Mouse (Mus musculus): ENCODE results near the gene 4930432K21Rik. TPM values are rescaled to one million over a fixed set of nuclear protein-coding genes. Genes with fewer than 3 reads are reported as not detected.

Gene 4930432K21Rik
- total RNA-seq, 2 experiments from 2014 or later = 0.28 TPM; not detected in 1

GRCm38 (mm10) chr8:84144636-84145245, 3.1 kb upstream of the 4930432K21Rik start:
- no peak for DNase-seq
- intact Hi-C loops (cut with DNase I) = no loop called here

GRCm38 (mm10) chr8:84147324-84147766, 480 bp upstream of the 4930432K21Rik start:
- intact Hi-C loops (cut with DNase I) = no loop called here
- DNase-seq = no peak

GRCm38 (mm10) chr8:84148531-84148850, 666 bp downstream of the 4930432K21Rik start:
- no peak for DNase-seq
- intact Hi-C loops (cut with DNase I) = no loop called here

- DNase-seq = no peak
- intact Hi-C loops (cut with DNase I) = no loop called here
These were observed 1.4 kb downstream of the 4930432K21Rik start for GRCm38 (mm10) chr8:84149181-84149580.

GRCm38 (mm10) chr8:84157620-84158019, 9.8 kb downstream of the 4930432K21Rik start:
- intact Hi-C loops (cut with DNase I) = no loop called here
- no peak for DNase-seq

GRCm38 (mm10) chr8:84167696-84168095, 19.9 kb downstream of the 4930432K21Rik start:
- DNase-seq = no peak
- intact Hi-C loops (cut with DNase I) = no loop called here

GRCm38 (mm10) chr8:84170096-84170495, 22.3 kb downstream of the 4930432K21Rik start:
- intact Hi-C loops (cut with DNase I) = no loop called here

GRCm38 (mm10) chr8:84173861-84174260, 26.0 kb downstream of the 4930432K21Rik start:
- intact Hi-C loops (cut with DNase I) = loop anchor here (1.0 kb wide), 1 partner anchor 24 kb away; no protein-coding TSS in a partner anchor

More at GRCm38 (mm10) chr8:84170096-84170495, 22.3 kb downstream of the 4930432K21Rik start:
- DNase-seq = no peak

GRCm38 (mm10) chr8:84176560-84176959, 28.7 kb downstream of the 4930432K21Rik start:
- DNase-seq = no peak
- intact Hi-C loops (cut with DNase I) = no loop called here

More at GRCm38 (mm10) chr8:84173861-84174260, 26.0 kb downstream of the 4930432K21Rik start:
- DNase-seq = no peak

GRCm38 (mm10) chr8:84177405-84177804, 29.6 kb downstream of the 4930432K21Rik start:
- no peak for DNase-seq
- intact Hi-C loops (cut with DNase I) = no loop called here

- intact Hi-C loops (cut with DNase I) = no loop called here
- no peak for DNase-seq
These were observed 30.8 kb downstream of the 4930432K21Rik start for GRCm38 (mm10) chr8:84178592-84178991.

- DNase-seq = no peak
- intact Hi-C loops (cut with DNase I) = loop anchor here (5.0 kb wide), 1 partner anchor 138 kb away; the partner anchor contains the start of genes Il27ra and Rln3
These were observed 32.1 kb downstream of the 4930432K21Rik start for GRCm38 (mm10) chr8:84179946-84180345.

- no peak for DNase-seq
- intact Hi-C loops (cut with DNase I) = loop anchor here (5.0 kb wide), 1 partner anchor 138 kb away; the partner anchor contains the start of genes Il27ra and Rln3
These were observed 32.8 kb downstream of the 4930432K21Rik start for GRCm38 (mm10) chr8:84180530-84181190.

- intact Hi-C loops (cut with DNase I) = loop anchor here (5.0 kb wide), 1 partner anchor 141 kb away; the partner anchor contains the start of genes Il27ra and Rln3
- DNase-seq = no peak
These were observed 35.0 kb downstream of the 4930432K21Rik start for GRCm38 (mm10) chr8:84182833-84183232.

- intact Hi-C loops (cut with DNase I) = loop anchor here (5.0 kb wide), 1 partner anchor 141 kb away; the partner anchor contains the start of genes Il27ra and Rln3
- DNase-seq = no peak
These were observed 35.6 kb downstream of the 4930432K21Rik start for GRCm38 (mm10) chr8:84183261-84184084.

GRCm38 (mm10) chr8:84184085-84185043, 36.5 kb downstream of the 4930432K21Rik start:
- intact Hi-C loops (cut with DNase I) = loop anchor here (5.0 kb wide), 2 partner anchors 98 to 142 kb away; partner anchors contain the start of genes Il27ra and Rln3

GRCm38 (mm10) chr8:84185117-84185516, 37.3 kb downstream of the 4930432K21Rik start, which contains the start of gene Nanos3:
Nanos3 (minus strand) TSS chr8:84185217.
- no peak for DNase-seq
- intact Hi-C loops (cut with DNase I) = loop anchor here (5.0 kb wide), 1 partner anchor 97 kb away; no protein-coding TSS in a partner anchor

More at GRCm38 (mm10) chr8:84184085-84185043, 36.5 kb downstream of the 4930432K21Rik start:
- DNase-seq = no peak

- intact Hi-C loops (cut with DNase I) = loop anchor here (2.0 to 5.0 kb wide), 2 partner anchors 96 to 170 kb away; no protein-coding TSS in a partner anchor
- peak; percentile 59 to 62 for DNase-seq
These were observed 38.7 kb downstream of the 4930432K21Rik start for GRCm38 (mm10) chr8:84186547-84186946.

Measured in gastrocnemius, postnatal 36 days (tissue).